Mouse (Mus musculus) kidney, embryonic 14.5 days (tissue): ENCODE data around the gene Ncl. TPM values are rescaled to one million over a fixed set of nuclear protein-coding genes. Genes with fewer than 3 reads are reported as not detected.
A peak's percentile ranks its signal among the peaks of the same experiment; 100 is the strongest.

ENCODE experiments used
- ATAC-seq: fragments of 200-750 bp; cut with Nextera tagmentation; 2 replicates; pipeline ENCODE4 v1.8.0; 2017; ENCODE audit warnings: moderate number of reproducible peaks, mild to moderate bottlenecking, moderate TSS enrichment, moderate library complexity; ENCODE audit not compliant: low FRiP score, low TSS enrichment
- H3K27ac ChIP-seq: fragments of 300-500 bp; sonication (generic); 2 replicates; pipeline ENCODE4 v1.5.1; 2014; ENCODE audit warnings: low read depth, mild to moderate bottlenecking, low read length, moderate library complexity, mixed read lengths
- H3K27me3 ChIP-seq: fragments of 300-500 bp; sonication (generic); 2 replicates; pipeline ENCODE4 v1.6.1; 2014; ENCODE audit warnings: mild to moderate bottlenecking, low read length; ENCODE audit not compliant: control insufficient read depth, insufficient read depth
- H3K36me3 ChIP-seq: fragments of 300-500 bp; sonication (generic); 2 replicates; pipeline ENCODE4 v1.6.1; 2014; ENCODE audit warnings: low read length, mixed read lengths; ENCODE audit not compliant: control insufficient read depth, insufficient read depth
- H3K4me1 ChIP-seq: fragments of 300-500 bp; sonication (generic); 2 replicates; pipeline ENCODE4 v1.6.1; 2014; ENCODE audit warnings: low read length, mixed read lengths; ENCODE audit not compliant: control insufficient read depth, insufficient read depth
- H3K4me2 ChIP-seq: fragments of 300-500 bp; sonication (generic); replicated peaks from 2 replicates; pipeline ENCODE4 v1.6.1; 2014; ENCODE audit warnings: low read depth, mild to moderate bottlenecking, low read length
- H3K4me3 ChIP-seq: fragments of 300-500 bp; sonication (generic); 2 replicates; pipeline ENCODE4 v1.5.1; 2014; ENCODE audit warnings: mild to moderate bottlenecking, low read length
- H3K9ac ChIP-seq: fragments of 300-500 bp; sonication (generic); 2 replicates; pipeline ENCODE4 v1.6.1; 2014; ENCODE audit warnings: low read depth, mild to moderate bottlenecking, low read length, moderate library complexity
- H3K9me3 ChIP-seq: fragments of 300-500 bp; sonication (generic); 2 replicates; pipeline ENCODE4 v1.6.1; 2016; ENCODE audit warnings: low read length; ENCODE audit not compliant: control insufficient read depth
- WGBS: fragments of 180-500 bp; shearing (Covaris S2); extraction: QIAGEN DNeasy Blood & Tissue Kit; methylation state at CpG from one replicate; pipeline ENCODE4 v1.1.7; 2014; 5-methylcytosine and 5-hydroxymethylcytosine counted together
- microRNA-seq: library from miRNA; unstranded; fragments of <30 nt; microRNA quantifications from one replicate; pipeline ENCODE4, GENCODE M21; 2016
- polyA plus RNA-seq: library from polyadenylated mRNA; unstranded; fragments of >200 nt; fragmentation: Nextera tagmentation; extraction: Ambion mirVana; gene quantifications from 2 replicates; pipeline ENCODE4 v1.2.1, GENCODE M21; 2014

Ncl gene
- polyA plus RNA-seq, 1 experiment from 2014 or later: 491 TPM

DNA sequence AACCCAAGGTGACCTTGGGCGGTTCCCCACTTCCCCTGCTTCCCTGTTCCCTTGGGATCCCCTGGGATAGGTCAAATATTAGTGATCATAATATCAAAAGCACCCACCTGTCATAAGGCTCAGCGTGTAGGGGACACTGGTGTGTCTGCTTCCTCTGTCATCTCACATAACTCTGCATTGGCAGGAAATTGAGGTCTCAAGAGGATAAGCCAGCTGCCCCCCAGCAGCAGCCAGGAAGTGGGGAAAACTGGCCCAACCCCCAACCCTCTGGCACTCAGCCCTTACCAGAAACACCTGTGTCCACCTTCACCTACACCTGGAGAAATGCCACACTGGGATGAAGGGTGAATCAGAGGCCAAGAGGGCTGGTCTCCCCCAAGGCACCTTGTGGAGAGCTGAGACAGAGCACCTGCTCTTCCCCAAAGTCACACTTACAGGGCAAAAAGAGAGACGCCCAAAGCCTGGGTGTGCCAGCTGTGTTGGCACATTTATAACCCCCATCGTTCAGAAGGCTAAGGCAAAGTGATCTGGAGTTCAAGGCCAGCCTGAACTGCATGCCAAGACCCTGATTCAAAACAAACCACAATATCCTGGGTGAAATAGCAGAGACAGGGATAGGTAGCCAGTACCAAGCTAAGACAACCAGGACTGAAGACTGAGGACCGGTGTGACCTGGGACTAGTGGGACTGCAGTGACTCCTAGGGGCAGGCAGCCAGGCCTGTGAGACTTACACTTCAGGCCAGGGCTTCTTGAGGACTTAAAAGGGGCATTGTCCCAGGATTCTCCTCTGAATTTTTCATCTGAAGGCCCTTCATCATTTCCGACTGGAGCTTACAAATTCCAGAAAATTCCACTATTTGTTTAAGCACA, 57.7 kb downstream of the Ncl start:
- Histone ChIP-seq H3K4me3 (no peak overlapping the region), H3K9ac (no peak overlapping the region), H3K4me1 (no peaks in the 10 kb centered on the region), H3K4me2 (no peak overlapping the region), H3K36me3 (no peaks in the 10 kb centered on the region), H3K27ac (no peak overlapping the region), H3K27me3 (peaks cover 12% of the 10 kb centered on the region; the same call in 1 of the 2 replicates), H3K9me3 (no peaks in the 10 kb centered on the region)
- ATAC-seq: no peak
- WGBS: 56% methylated on average over 6 of the region's 6 CpGs

DNA sequence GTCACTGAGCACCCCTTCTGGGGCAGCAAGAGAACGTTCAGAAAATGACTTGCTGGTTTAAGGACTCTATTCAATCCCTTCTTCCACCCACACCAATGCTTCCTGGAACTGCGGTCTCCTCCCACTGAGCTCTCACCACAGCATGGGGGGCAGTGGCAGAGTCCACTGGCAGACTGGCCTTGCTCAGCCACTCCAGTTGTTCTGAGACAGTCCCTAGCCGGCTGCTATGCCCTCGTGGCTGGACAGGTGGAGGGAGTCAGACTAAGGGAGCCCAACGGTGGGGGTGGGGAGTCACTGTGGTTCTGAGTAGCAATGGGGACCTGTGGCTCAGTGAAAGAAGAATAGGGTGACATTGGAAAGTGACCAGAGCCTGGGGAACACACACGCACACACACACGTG, 58.5 kb downstream of the Ncl start:
- H3K36me3 ChIP-seq: no peaks in the 10 kb centered on the region
- peaks cover 12% of the 10 kb centered on the region; the same call in 1 of the 2 replicates for H3K27me3 ChIP-seq
- no peak overlapping the region for H3K4me2 ChIP-seq
- H3K9ac ChIP-seq: no peak overlapping the region
- no peak for ATAC-seq
- no peak overlapping the region for H3K27ac ChIP-seq
- no peaks in the 10 kb centered on the region for H3K4me1 ChIP-seq
- no peaks in the 10 kb centered on the region for H3K9me3 ChIP-seq
- no peak overlapping the region for H3K4me3 ChIP-seq
- 59% methylated on average over 7 of the region's 7 CpGs for WGBS

DNA sequence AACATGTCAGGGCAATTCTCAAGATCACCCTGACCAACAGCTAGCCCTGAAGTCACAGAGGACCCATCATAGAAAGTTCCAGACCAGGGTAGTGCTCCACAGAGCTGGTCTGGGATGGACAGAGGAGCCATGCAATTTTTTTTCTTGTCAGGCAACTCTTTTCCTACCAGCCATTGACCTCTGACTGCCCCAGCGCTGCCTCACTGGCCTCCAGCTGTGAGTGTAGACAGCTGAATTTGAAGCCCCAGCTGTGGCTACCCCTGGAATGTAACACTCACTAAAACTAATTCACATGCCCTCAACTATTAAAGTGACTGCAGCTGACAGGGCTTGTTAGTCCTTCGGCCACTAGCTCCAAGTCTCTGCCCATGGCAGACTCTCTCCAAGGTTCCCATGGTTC, 59.1 kb downstream of the Ncl start:
- H3K9me3 ChIP-seq: no peaks in the 10 kb centered on the region
- H3K36me3 ChIP-seq: no peaks in the 10 kb centered on the region
- no peak overlapping the region for H3K9ac ChIP-seq
- ATAC-seq: no peak
- WGBS: 33% methylated on average over 2 of the region's 2 CpGs
- no peak overlapping the region for H3K4me2 ChIP-seq
- H3K4me1 ChIP-seq: no peaks in the 10 kb centered on the region
- peaks cover 12% of the 10 kb centered on the region; the same call in 1 of the 2 replicates for H3K27me3 ChIP-seq
- no peak overlapping the region for H3K27ac ChIP-seq
- H3K4me3 ChIP-seq: no peak overlapping the region

Small RNAs within 50 kb of the gene (microRNA-seq; reads per million reads assigned to microRNA genes)
- 247 reads per million, percentile 66 among the genes with 10 or more reads in this experiment for gene mmu-mir-3535

Other genes with a start within 250 kb of the Ncl start
- 1.2 and 1.3 TPM in 2 replicates for gene Htr2b, start 247.4 kb downstream of the Ncl start, polyA plus RNA-seq
- gene Gm21972, start 225.8 kb downstream of the Ncl start, polyA plus RNA-seq: 0.53 and 0.76 TPM in 2 replicates
- 18.9 and 30.5 TPM in 2 replicates for gene Armc9, start 204.6 kb downstream of the Ncl start, polyA plus RNA-seq
- gene B3gnt7, start 56.6 kb downstream of the Ncl start, polyA plus RNA-seq: 5.3 and 8.1 TPM in 2 replicates
- gene Nmur1, start 66.8 kb upstream of the Ncl start, polyA plus RNA-seq: not detected in 2 replicates
- not detected in 2 replicates for gene Tex44, start 66.9 kb upstream of the Ncl start, polyA plus RNA-seq
- gene Ptma, start 167.3 kb upstream of the Ncl start, polyA plus RNA-seq: 3,750 and 4,450 TPM in 2 replicates
- 65.5 and 71.7 TPM in 2 replicates for gene Pde6d, start 223.2 kb upstream of the Ncl start, polyA plus RNA-seq
- gene Cops7b, start 223.5 kb upstream of the Ncl start, polyA plus RNA-seq: 40.4 and 45.4 TPM in 2 replicates